Mouse (Mus musculus): ENCODE results near the gene Tmbim7. TPM values are rescaled to one million over a fixed set of nuclear protein-coding genes. Genes with fewer than 3 reads are reported as not detected.

Gene Tmbim7
- polyA plus RNA-seq, 1 experiment from 2014 or later: not detected

DNA sequence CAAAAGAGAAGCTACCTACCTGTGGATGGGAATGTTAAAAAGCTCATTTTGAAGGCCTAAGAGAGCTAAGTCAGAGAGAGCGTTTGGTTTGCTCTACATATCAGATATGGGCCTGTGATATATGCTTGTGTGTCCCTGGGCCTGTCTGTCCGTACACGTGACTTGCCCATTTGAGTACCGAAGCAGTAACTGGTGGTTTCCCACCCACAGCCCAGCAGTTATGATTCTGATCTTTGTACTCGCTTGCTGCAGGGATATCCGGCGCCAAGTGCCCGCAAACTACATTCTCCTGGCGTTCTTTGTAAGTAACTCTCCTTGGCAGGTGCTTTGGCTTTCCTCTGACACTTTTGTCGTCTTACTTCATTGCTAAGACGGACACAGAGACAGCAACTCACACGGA is 15.6 kb downstream of the Tmbim7 start:
- Histone ChIP-seq H3K36me3 (no peaks in the 10 kb centered on the region), H3K4me3 (no peak overlapping the region), H3K4me2 (replicated peaks) (no peak overlapping the region), H3K27ac (no peak overlapping the region), H3K4me1 (peaks cover 11% of the 10 kb centered on the region; the same call in 1 of the 2 replicates), H3K27me3 (no peaks in the 10 kb centered on the region), H3K9me3 (no peaks in the 10 kb centered on the region), H3K9ac (no peak overlapping the region)
- WGBS: 80% methylated on average over 12 of the region's 12 CpGs
- no peak for ATAC-seq (ENCODE audit: insufficient number of reproducible peaks, insufficient read depth, low FRiP score, low TSS enrichment)

DNA sequence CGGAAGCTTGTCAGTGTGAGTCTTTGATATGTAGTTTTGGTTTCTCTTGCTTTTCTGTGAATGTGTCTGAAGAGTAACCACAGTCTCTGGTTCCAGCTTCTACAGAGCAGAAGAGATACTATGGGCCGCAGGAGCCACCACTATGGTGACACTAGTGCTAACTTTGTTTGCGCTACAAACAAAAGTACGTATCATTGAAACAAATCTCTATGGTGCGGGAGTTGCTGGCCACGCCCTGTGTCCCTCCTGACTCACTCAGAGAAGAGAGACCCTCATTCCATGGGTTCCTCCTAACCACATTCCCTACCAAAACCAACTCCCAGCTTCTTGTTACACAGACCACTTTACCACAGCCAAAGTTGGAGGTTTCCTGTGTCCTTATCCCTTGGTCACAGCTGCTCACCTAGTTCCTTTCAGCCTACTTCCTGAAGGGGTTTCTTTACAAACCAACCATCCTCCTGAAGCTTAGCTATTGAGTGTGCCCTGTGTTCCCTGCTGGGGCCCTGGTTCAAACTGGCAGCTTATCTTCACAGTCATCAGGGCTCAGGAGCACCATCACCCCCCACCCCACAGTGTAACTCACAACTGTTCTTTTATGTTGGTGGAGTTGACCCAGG is 19.1 kb downstream of the Tmbim7 start:
- H3K36me3 ChIP-seq: no peaks in the 10 kb centered on the region
- H3K27ac ChIP-seq: no peak overlapping the region
- no peak overlapping the region for H3K9ac ChIP-seq
- H3K27me3 ChIP-seq: no peaks in the 10 kb centered on the region
- H3K4me1 ChIP-seq: peaks cover 11% of the 10 kb centered on the region; the same call in 1 of the 2 replicates
- no peak overlapping the region for H3K4me2 ChIP-seq (replicated peaks)
- WGBS: 92% methylated on average over 6 of the region's 6 CpGs
- no peaks in the 10 kb centered on the region for H3K9me3 ChIP-seq
- no peak for ATAC-seq (ENCODE audit: insufficient number of reproducible peaks, insufficient read depth, low FRiP score, low TSS enrichment)
- no peak overlapping the region for H3K4me3 ChIP-seq

DNA sequence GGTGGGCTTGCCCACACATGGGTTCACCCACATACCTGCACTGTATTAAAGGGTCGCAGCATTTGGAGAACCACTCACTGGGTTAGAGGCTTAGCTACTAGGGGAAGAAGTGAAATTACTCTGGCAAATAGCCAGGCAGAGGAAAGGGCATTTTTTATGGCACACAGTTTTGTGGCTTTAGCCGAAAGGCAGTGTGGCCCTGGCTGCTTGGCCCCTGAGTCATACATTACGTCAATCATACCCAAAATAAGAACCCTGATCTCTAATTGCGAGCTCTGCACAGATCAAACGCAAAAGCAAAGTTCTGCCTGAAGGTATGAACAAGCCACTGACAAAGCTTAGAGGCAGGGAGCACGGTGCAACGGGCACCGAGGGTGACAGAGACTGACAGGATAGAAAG is 37.3 kb downstream of the Tmbim7 start:
- 85% methylated on average over 8 of the region's 8 CpGs for WGBS
- Histone ChIP-seq H3K9me3 (no peaks in the 10 kb centered on the region), H3K4me3 (no peak overlapping the region), H3K36me3 (peaks cover 27% of the 10 kb centered on the region), H3K27ac (no peak overlapping the region), H3K27me3 (no peaks in the 10 kb centered on the region), H3K4me2 (replicated peaks) (no peak overlapping the region), H3K9ac (no peak overlapping the region), H3K4me1 (no peaks in the 10 kb centered on the region)
- no peak for ATAC-seq (ENCODE audit: insufficient number of reproducible peaks, insufficient read depth, low FRiP score, low TSS enrichment)

GRCm38 (mm10) chr5:3691283-3691682 is 40.3 kb downstream of the Tmbim7 start:
- Histone ChIP-seq H3K9me3 (no peaks in the 10 kb centered on the region), H3K9ac (no peak overlapping the region), H3K4me1 (no peaks in the 10 kb centered on the region), H3K4me3 (no peak overlapping the region), H3K4me2 (replicated peaks) (no peak overlapping the region), H3K27me3 (no peaks in the 10 kb centered on the region), H3K36me3 (peaks cover 45% of the 10 kb centered on the region), H3K27ac (no peak overlapping the region)
- 94% methylated on average over 3 of the region's 3 CpGs for WGBS
- no peak for ATAC-seq (ENCODE audit: insufficient number of reproducible peaks, insufficient read depth, low FRiP score, low TSS enrichment)

- Histone ChIP-seq H3K27ac (no peak overlapping the region), H3K4me3 (no peak overlapping the region), H3K9me3 (no peaks in the 10 kb centered on the region), H3K4me2 (replicated peaks) (no peak overlapping the region), H3K4me1 (no peaks in the 10 kb centered on the region), H3K36me3 (peaks cover 48% of the 10 kb centered on the region), H3K27me3 (no peaks in the 10 kb centered on the region), H3K9ac (no peak overlapping the region)
- no peak for ATAC-seq (ENCODE audit: insufficient number of reproducible peaks, insufficient read depth, low FRiP score, low TSS enrichment)
- WGBS: 93% methylated on average over 9 of the region's 9 CpGs
Measured at GRCm38 (mm10) chr5:3692956-3693355, 42.0 kb downstream of the Tmbim7 start.

GRCm38 (mm10) chr5:3695191-3695590 is 44.2 kb downstream of the Tmbim7 start:
- 88% methylated on average over 4 of the region's 4 CpGs for WGBS
- no peaks in the 10 kb centered on the region for H3K27me3 ChIP-seq
- H3K4me1 ChIP-seq: no peaks in the 10 kb centered on the region
- H3K27ac ChIP-seq: no peak overlapping the region
- H3K9me3 ChIP-seq: no peaks in the 10 kb centered on the region
- no peak for ATAC-seq (ENCODE audit: insufficient number of reproducible peaks, insufficient read depth, low FRiP score, low TSS enrichment)
- peaks cover 54% of the 10 kb centered on the region for H3K36me3 ChIP-seq
- no peak overlapping the region for H3K9ac ChIP-seq
- no peak overlapping the region for H3K4me2 ChIP-seq (replicated peaks)
- H3K4me3 ChIP-seq: no peak overlapping the region

DNA sequence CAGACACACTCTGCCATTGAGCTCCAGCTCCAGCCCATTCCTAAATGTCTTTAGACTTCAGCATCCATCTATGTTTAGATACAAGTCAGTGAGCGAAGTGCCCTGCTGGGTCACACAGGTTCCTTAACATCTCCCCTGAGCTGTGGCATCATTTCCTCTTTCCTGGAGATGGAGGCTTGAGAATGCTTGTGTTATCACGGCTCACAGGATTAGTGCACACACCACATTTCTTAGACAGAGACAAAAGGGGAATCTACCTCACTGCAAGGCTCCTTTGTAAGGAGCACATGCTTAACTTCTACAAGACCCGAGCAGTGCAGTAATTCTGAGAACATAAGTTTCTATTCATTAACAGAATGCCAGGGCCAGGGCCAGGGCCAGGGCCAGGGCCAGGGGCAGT is 45.0 kb downstream of the Tmbim7 start:
- Histone ChIP-seq H3K9me3 (no peaks in the 10 kb centered on the region), H3K9ac (no peak overlapping the region), H3K4me2 (replicated peaks) (no peak overlapping the region), H3K27me3 (no peaks in the 10 kb centered on the region), H3K36me3 (peaks cover 57% of the 10 kb centered on the region), H3K4me1 (no peaks in the 10 kb centered on the region), H3K4me3 (no peak overlapping the region), H3K27ac (no peak overlapping the region)
- ATAC-seq (ENCODE audit: insufficient number of reproducible peaks, insufficient read depth, low FRiP score, low TSS enrichment): no peak
- 78% methylated on average over 3 of the region's 3 CpGs for WGBS

- 96% methylated on average over 5 of the region's 5 CpGs for WGBS
- Histone ChIP-seq H3K4me1 (no peaks in the 10 kb centered on the region), H3K27me3 (no peaks in the 10 kb centered on the region), H3K36me3 (peaks cover 37% of the 10 kb centered on the region), H3K9ac (no peak overlapping the region), H3K4me3 (no peak overlapping the region), H3K4me2 (replicated peaks) (no peak overlapping the region), H3K27ac (no peak overlapping the region), H3K9me3 (no peaks in the 10 kb centered on the region)
- ATAC-seq (ENCODE audit: insufficient number of reproducible peaks, insufficient read depth, low FRiP score, low TSS enrichment): no peak
Measured at GRCm38 (mm10) chr5:3700025-3700424, 49.0 kb downstream of the Tmbim7 start.

GRCm38 (mm10) chr5:3702180-3702579 is 51.2 kb downstream of the Tmbim7 start:
- Histone ChIP-seq H3K27me3 (no peaks in the 10 kb centered on the region), H3K4me2 (replicated peaks) (no peak overlapping the region), H3K9ac (no peak overlapping the region), H3K4me3 (no peak overlapping the region), H3K27ac (no peak overlapping the region), H3K4me1 (no peaks in the 10 kb centered on the region), H3K36me3 (peaks cover 35% of the 10 kb centered on the region), H3K9me3 (no peaks in the 10 kb centered on the region)
- 86% methylated on average over 4 of the region's 4 CpGs for WGBS
- ATAC-seq (ENCODE audit: insufficient number of reproducible peaks, insufficient read depth, low FRiP score, low TSS enrichment): no peak

DNA sequence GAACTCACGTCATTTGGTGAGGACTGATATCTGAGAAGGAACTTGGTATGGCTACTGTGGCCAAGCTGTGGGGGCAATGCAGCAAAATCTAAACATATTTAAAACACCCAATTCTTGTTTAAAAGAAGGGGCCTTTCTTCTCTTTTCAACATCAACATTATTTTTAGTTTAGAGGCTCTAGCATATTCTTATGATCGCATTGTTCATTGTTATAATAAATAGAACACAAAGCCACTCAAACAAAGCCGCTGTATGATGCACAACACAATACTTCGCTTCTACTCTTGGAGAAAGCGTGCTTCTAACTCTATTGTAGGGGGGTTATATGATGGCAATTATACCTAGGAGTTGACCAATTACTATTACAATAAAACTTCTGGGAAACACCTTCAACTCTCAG is 64.8 kb downstream of the Tmbim7 start:
- H3K36me3 ChIP-seq: peaks cover 19% of the 10 kb centered on the region; the same call in 1 of the 2 replicates
- no peak overlapping the region for H3K9ac ChIP-seq
- WGBS: 88% methylated on average over 5 of the region's 5 CpGs
- H3K9me3 ChIP-seq: no peaks in the 10 kb centered on the region
- no peaks in the 10 kb centered on the region for H3K27me3 ChIP-seq
- H3K27ac ChIP-seq: no peak overlapping the region
- no peak for ATAC-seq (ENCODE audit: insufficient number of reproducible peaks, insufficient read depth, low FRiP score, low TSS enrichment)
- no peak overlapping the region for H3K4me3 ChIP-seq
- no peaks in the 10 kb centered on the region for H3K4me1 ChIP-seq
- H3K4me2 ChIP-seq (replicated peaks): no peak overlapping the region

- 88% methylated on average over 4 of the region's 4 CpGs for WGBS
- H3K4me2 ChIP-seq (replicated peaks): no peak overlapping the region
- no peak overlapping the region for H3K9ac ChIP-seq
- no peaks in the 10 kb centered on the region for H3K9me3 ChIP-seq
- no peaks in the 10 kb centered on the region for H3K27me3 ChIP-seq
- H3K36me3 ChIP-seq: peaks cover 17% of the 10 kb centered on the region
- H3K4me3 ChIP-seq: no peak overlapping the region
- H3K27ac ChIP-seq: no peak overlapping the region
- no peak for ATAC-seq (ENCODE audit: insufficient number of reproducible peaks, insufficient read depth, low FRiP score, low TSS enrichment)
- H3K4me1 ChIP-seq: no peaks in the 10 kb centered on the region
Measured at GRCm38 (mm10) chr5:3719371-3719770, 68.4 kb downstream of the Tmbim7 start.

GRCm38 (mm10) chr5:3722873-3723272 is 71.9 kb downstream of the Tmbim7 start:
- no peak for ATAC-seq (ENCODE audit: insufficient number of reproducible peaks, insufficient read depth, low FRiP score, low TSS enrichment)
- Histone ChIP-seq H3K4me2 (replicated peaks) (no peak overlapping the region), H3K27ac (no peak overlapping the region), H3K4me3 (no peak overlapping the region), H3K9me3 (no peaks in the 10 kb centered on the region), H3K27me3 (no peaks in the 10 kb centered on the region), H3K36me3 (peaks cover 17% of the 10 kb centered on the region), H3K4me1 (no peaks in the 10 kb centered on the region), H3K9ac (no peak overlapping the region)
- WGBS: 88% methylated on average over 2 of the region's 2 CpGs

- Histone ChIP-seq H3K4me3 (no peak overlapping the region), H3K9ac (no peak overlapping the region), H3K9me3 (no peaks in the 10 kb centered on the region), H3K4me1 (no peaks in the 10 kb centered on the region), H3K27me3 (no peaks in the 10 kb centered on the region), H3K36me3 (peaks cover 17% of the 10 kb centered on the region), H3K4me2 (replicated peaks) (no peak overlapping the region), H3K27ac (no peak overlapping the region)
- ATAC-seq (ENCODE audit: insufficient number of reproducible peaks, insufficient read depth, low FRiP score, low TSS enrichment): no peak
- 85% methylated on average over 2 of the region's 2 CpGs for WGBS
Measured at GRCm38 (mm10) chr5:3723415-3723814, 72.4 kb downstream of the Tmbim7 start.
